Mouse (Mus musculus) megakaryocyte-erythroid progenitor cell, adult 5 weeks (primary cell): Measurements from ENCODE around the gene Rit1. TPM values are rescaled to one million over a fixed set of nuclear protein-coding genes. Genes with fewer than 3 reads are reported as not detected.

Experiments
- polyA plus RNA-seq: library from polyadenylated mRNA; stranded (reverse); fragments of >175 nt; gene quantifications from 2 replicates; pipeline ENCODE4 v1.2.3, GENCODE M21; 2012

Gene Rit1
- polyA plus RNA-seq: 13.4 and 15.4 TPM in 2 replicates

DNA sequence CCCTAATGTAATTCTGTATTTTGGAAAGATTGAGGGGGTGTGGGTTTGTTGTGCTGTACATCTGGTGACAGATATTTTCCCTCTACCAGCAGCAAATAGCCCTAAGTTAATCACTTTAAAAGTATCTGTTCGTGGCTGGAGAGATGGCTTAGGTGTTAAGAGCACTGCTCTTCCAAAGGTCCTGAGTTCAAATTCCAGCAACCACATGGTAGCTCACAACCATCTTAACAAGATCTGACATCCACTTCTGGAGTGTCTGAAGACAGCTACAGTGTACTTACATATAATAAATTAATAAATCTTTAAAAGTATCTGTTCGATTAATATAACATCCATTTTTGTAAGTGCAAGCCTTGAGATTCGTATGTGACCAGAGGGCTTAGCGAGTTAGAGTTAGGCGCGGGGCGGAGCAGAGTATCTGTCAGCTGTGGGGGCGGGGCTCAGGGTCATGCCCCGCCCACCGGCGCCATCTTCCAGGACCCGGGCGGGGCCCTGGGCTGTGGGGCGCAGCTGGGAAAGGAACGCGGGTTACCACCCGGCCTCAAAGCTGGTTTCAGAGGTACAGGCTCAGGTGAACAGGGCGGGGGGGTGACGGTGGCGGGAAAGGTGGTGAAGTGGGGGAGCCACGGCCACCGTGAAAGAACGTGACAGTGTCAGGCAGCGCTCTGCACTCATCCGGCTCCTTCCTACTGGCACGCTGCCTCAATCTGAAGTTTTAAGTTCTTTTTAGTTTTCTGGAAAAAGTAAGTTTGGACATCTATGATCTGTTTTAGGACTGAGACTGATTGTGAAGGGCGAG lies at the start of gene Rit1:
TSS of gene Rit1 (plus strand) at position 440 of the 799 bp plus-strand sequence.

DNA sequence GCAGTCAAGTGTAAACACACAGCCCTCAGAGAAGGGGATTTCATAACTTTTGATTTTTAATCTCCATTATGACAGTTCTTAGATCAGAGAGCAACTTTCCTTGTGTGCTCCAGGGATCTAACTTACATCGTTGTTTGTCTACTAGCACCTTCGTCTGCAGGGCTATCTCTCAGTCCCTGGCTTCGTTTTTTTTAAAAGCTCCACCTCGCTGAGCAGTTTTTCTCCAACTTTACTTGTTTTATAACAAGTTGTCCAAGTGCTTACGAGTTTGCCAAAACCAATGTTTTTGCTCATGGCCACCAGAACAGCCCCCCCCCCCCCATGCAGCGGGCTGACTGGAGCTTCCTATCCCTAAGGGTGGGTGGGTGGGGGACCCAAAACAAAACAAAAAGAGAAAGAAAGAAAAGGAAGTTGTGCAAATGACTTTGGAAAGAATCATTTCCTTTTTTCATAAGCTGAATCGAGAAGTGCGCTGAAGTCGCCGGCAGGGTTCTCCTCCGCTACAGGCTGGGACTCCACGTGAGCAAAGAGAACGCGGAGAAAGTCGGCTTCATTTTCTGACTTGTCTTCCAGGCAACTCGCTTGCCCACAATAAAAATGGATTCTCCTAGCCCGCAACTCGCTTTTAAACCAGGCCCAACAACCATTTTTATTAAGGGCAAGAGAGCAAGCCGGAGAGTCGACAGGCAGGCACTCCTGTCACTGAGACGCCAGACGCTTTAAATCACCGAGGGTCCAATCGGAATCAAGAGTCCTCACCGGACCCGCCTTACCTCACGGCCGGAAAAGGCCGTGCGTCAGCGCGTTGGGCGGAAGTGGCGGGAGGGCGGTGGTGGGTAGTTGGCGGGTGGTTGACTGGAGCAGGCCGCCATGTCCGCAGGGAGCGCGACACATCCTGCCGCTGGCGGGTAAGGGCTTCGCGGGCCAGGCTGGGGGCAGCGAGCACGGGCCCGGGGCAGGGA lies 31.4 kb upstream of the Rit1 start, which contains the start of gene Khdc4:
TSS of gene Khdc4 (plus strand) at position 824 of the 962 bp plus-strand sequence.

DNA sequence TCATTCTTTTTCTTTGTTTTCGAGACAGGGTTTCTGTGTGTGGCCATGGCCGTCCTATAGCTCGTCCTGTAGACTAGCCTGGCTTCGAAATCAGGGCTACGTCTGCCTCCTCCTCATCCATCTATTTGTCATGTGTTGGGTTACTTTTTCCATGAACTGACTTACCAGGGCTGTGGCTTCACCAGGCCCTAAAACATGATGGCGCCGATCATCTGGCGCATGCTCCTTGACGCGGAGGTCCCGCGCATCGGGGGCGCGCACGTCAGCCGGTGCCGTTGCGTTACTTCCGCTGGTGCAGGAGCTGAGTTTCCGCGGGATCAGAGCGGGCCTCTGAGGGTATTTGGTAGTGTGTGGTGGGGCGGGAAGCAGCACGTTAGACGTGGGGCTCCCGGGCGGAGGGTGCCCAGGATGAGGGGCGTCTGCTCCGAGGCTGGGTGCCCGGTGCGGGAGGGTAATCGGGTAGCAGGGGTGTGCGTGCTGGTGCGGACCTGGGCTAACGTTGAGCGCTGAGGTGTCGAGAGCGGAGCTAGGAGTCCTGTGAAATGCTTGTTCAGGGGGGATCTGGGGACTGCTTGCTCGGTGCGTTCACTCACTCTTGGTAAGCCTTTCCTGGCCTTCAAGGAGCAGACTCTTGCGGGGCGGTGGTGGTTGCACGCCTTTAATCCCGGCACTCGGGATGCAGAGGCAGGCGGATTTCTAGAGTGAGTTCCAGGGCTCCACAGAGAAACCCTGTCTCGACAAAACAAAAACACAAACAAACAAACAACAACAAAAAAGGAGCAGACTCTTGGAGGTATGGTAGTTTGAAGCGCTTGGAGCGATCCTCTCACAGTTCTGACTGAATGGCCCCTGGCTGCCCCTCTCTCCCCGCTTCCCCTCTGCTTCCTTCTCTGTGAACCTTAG lies 58.6 kb downstream of the Rit1 start, which contains the start of gene Syt11:
TSS of gene Syt11 (minus strand) at position 226 of the 903 bp plus-strand sequence.

Other genes starting within 250 kb of the Rit1 start
- 80.9 and 128 TPM in 2 replicates for gene Lmna, start 206.9 kb upstream of the Rit1 start, polyA plus RNA-seq
- gene Mex3a, start 184.4 kb upstream of the Rit1 start, polyA plus RNA-seq: 8.8 and 16.2 TPM in 2 replicates
- 0.24 and 0.69 TPM in 2 replicates for gene Rab25, start 168.5 kb upstream of the Rit1 start, polyA plus RNA-seq
- gene Lamtor2, start 163.8 kb upstream of the Rit1 start, polyA plus RNA-seq: 121 and 149 TPM in 2 replicates
- 74.0 and 78.9 TPM in 2 replicates for gene Ubqln4, start 163.1 kb upstream of the Rit1 start, polyA plus RNA-seq
- gene Ssr2, start 141.0 kb upstream of the Rit1 start, polyA plus RNA-seq: 298 and 364 TPM in 2 replicates
- 425 and 439 TPM in 2 replicates for gene Arhgef2, start 110.9 kb upstream of the Rit1 start, polyA plus RNA-seq
- gene Rxfp4, start 63.7 kb upstream of the Rit1 start, polyA plus RNA-seq: not detected in 2 replicates
- gene Khdc4, start 31.0 kb upstream of the Rit1 start, polyA plus RNA-seq: 14.9 and 17.2 TPM in 2 replicates
- 0.49 and 0.78 TPM in 2 replicates for gene Syt11, start 58.3 kb downstream of the Rit1 start, polyA plus RNA-seq
- 11.9 and 18.4 TPM in 2 replicates for gene Gon4l, start 118.4 kb downstream of the Rit1 start, polyA plus RNA-seq
- 28.9 and 31.6 TPM in 2 replicates for gene Msto1, start 197.2 kb downstream of the Rit1 start, polyA plus RNA-seq
- gene Ash1l, start 233.8 kb downstream of the Rit1 start, polyA plus RNA-seq: 2.6 and 4.8 TPM in 2 replicates
- 102 and 118 TPM in 2 replicates for gene Dap3, start 234.3 kb downstream of the Rit1 start, polyA plus RNA-seq